Mouse (Mus musculus) liver, embryonic 15.5 days (tissue): ENCODE data around the gene Rnf11. TPM values are rescaled to one million over a fixed set of nuclear protein-coding genes. Genes with fewer than 3 reads are reported as not detected.

ENCODE experiments used
- ATAC-seq: fragments of 200-750 bp; cut with Nextera tagmentation; 2 replicates; pipeline ENCODE4 v1.8.0; 2017; ENCODE audit warnings: moderate number of reproducible peaks, mild to moderate bottlenecking, moderate library complexity; ENCODE audit not compliant: insufficient read depth
- H3K27ac ChIP-seq: fragments of 300-500 bp; sonication (generic); replicated peaks from 2 replicates; pipeline ENCODE4 v1.5.1; 2015; ENCODE audit warnings: mild to moderate bottlenecking, inconsistent platforms
- H3K27me3 ChIP-seq: fragments of 300-500 bp; sonication (generic); 2 replicates; pipeline ENCODE4 v1.6.1; 2015; ENCODE audit warnings: mild to moderate bottlenecking, inconsistent platforms
- H3K36me3 ChIP-seq: fragments of 300-500 bp; sonication (generic); replicated peaks from 2 replicates; pipeline ENCODE4 v1.6.1; 2015; ENCODE audit warnings: moderate library complexity, mild to moderate bottlenecking, inconsistent platforms
- H3K4me1 ChIP-seq: fragments of 300-500 bp; sonication (generic); replicated peaks from 2 replicates; pipeline ENCODE4 v1.6.1; 2015; ENCODE audit warnings: inconsistent platforms
- H3K4me2 ChIP-seq: fragments of 300-500 bp; sonication (generic); 2 replicates; pipeline ENCODE4 v1.6.1; 2015; ENCODE audit warnings: moderate library complexity, mild to moderate bottlenecking, inconsistent platforms
- H3K4me3 ChIP-seq: fragments of 300-500 bp; sonication (generic); replicated peaks from 2 replicates; pipeline ENCODE4 v1.5.1; 2015; ENCODE audit warnings: mild to moderate bottlenecking, inconsistent platforms
- H3K9ac ChIP-seq: fragments of 300-500 bp; sonication (generic); 2 replicates; pipeline ENCODE4 v1.6.1; 2015; ENCODE audit warnings: moderate library complexity, mild to moderate bottlenecking, inconsistent platforms
- H3K9me3 ChIP-seq: fragments of 300-500 bp; sonication (generic); replicated peaks from 2 replicates; pipeline ENCODE4 v1.6.1; 2016; ENCODE audit warnings: inconsistent platforms
- WGBS: fragments of 180-500 bp; shearing (Covaris S2); methylation state at CpG from one replicate; pipeline ENCODE4 v1.1.7; 2015; ENCODE audit warnings: mixed read lengths; ENCODE audit not compliant: insufficient replicate concordance; 5-methylcytosine and 5-hydroxymethylcytosine counted together
- polyA plus RNA-seq: library from polyadenylated mRNA; unstranded; fragments of >200 nt; fragmentation: Nextera tagmentation; extraction: Ambion mirVana; gene quantifications from 2 replicates; pipeline ENCODE4 v1.2.1, GENCODE M21; 2015

Rnf11 gene
- polyA plus RNA-seq, 1 experiment from 2014 or later = 34.1 TPM

GRCm38 (mm10) chr4:109475577-109476553 lies 8.7 kb downstream of the Rnf11 start:
- Histone ChIP-seq H3K9me3 (no peaks in the 10 kb centered on the region), H3K9ac (peak overlapping the region; percentile 100), H3K4me2 (peak overlapping the region; percentile 90), H3K27ac (peak overlapping the region; percentile 96), H3K4me1 (peaks cover 39% of the 10 kb centered on the region), H3K27me3 (peaks cover 12% of the 10 kb centered on the region), H3K36me3 (peaks cover 19% of the 10 kb centered on the region), H3K4me3 (peak overlapping the region; percentile 95)
- under 1% methylated on average over 59 of the region's 68 CpGs for WGBS
- peak; percentile 81 for ATAC-seq

GRCm38 (mm10) chr4:109475078-109475477 lies 9.4 kb downstream of the Rnf11 start:
- H3K27ac ChIP-seq = peak overlapping the region; percentile 96
- 53% methylated on average over 2 of the region's 2 CpGs for WGBS
- no peak for ATAC-seq
- peaks cover 19% of the 10 kb centered on the region for H3K36me3 ChIP-seq
- H3K27me3 ChIP-seq = peaks cover 11% of the 10 kb centered on the region
- peak overlapping the region; percentile 100 for H3K9ac ChIP-seq
- peak overlapping the region; percentile 90 for H3K4me2 ChIP-seq
- H3K4me3 ChIP-seq = peak overlapping the region; percentile 95
- H3K9me3 ChIP-seq = no peaks in the 10 kb centered on the region
- H3K4me1 ChIP-seq = peaks cover 46% of the 10 kb centered on the region

GRCm38 (mm10) chr4:109472566-109472965 lies 12.0 kb downstream of the Rnf11 start:
- 0 out of 2 replicates have a peak overlapping the region, but pooled peaks have one; percentile 14 for H3K27ac ChIP-seq
- H3K4me1 ChIP-seq = peaks cover 65% of the 10 kb centered on the region
- H3K4me2 ChIP-seq = peak overlapping the region; percentile 26; the same call in 1 of the 2 replicates
- no peak overlapping the region for H3K9ac ChIP-seq
- whole genome bisulfite sequencing = 77% methylated on average over 3 of the region's 3 CpGs
- H3K36me3 ChIP-seq = peaks cover 19% of the 10 kb centered on the region
- H3K27me3 ChIP-seq = peaks cover 2% of the 10 kb centered on the region; the same call in 1 of the 2 replicates
- no peaks in the 10 kb centered on the region for H3K9me3 ChIP-seq
- peak overlapping the region; percentile 4; the same call in 1 of the 2 replicates for H3K4me3 ChIP-seq
- ATAC-seq = no peak

GRCm38 (mm10) chr4:109471606-109472005 lies 12.9 kb downstream of the Rnf11 start:
- peaks cover 19% of the 10 kb centered on the region for H3K36me3 ChIP-seq
- H3K27me3 ChIP-seq = no peaks in the 10 kb centered on the region
- no peak for ATAC-seq
- H3K9me3 ChIP-seq = no peaks in the 10 kb centered on the region
- H3K27ac ChIP-seq = no peak overlapping the region
- H3K4me3 ChIP-seq = no peak overlapping the region
- H3K9ac ChIP-seq = no peak overlapping the region
- H3K4me1 ChIP-seq = peaks cover 63% of the 10 kb centered on the region
- H3K4me2 ChIP-seq = 0 out of 2 replicates have a peak overlapping the region, but pooled peaks have one; percentile 13

GRCm38 (mm10) chr4:109467687-109468086 lies 16.8 kb downstream of the Rnf11 start:
- Histone ChIP-seq H3K27me3 (no peaks in the 10 kb centered on the region), H3K27ac (peak overlapping the region; percentile 56; the same call in 1 of the 2 replicates), H3K4me3 (no peak overlapping the region), H3K9me3 (no peaks in the 10 kb centered on the region), H3K4me1 (peaks cover 74% of the 10 kb centered on the region), H3K9ac (no peak overlapping the region), H3K36me3 (peaks cover 17% of the 10 kb centered on the region), H3K4me2 (peak overlapping the region; percentile 3; the same call in 1 of the 2 replicates)
- ATAC-seq = peak; percentile 80

GRCm38 (mm10) chr4:109463892-109464291 lies 20.6 kb downstream of the Rnf11 start:
- peaks cover 55% of the 10 kb centered on the region for H3K4me1 ChIP-seq

GRCm38 (mm10) chr4:109460421-109461179 lies 23.9 kb downstream of the Rnf11 start:
- WGBS = 68% methylated on average over 3 of the region's 3 CpGs
- no peak overlapping the region for H3K4me2 ChIP-seq
- no peak for ATAC-seq
- no peak overlapping the region for H3K9ac ChIP-seq
- no peak overlapping the region for H3K27ac ChIP-seq
- H3K4me3 ChIP-seq = no peak overlapping the region
- peaks cover 15% of the 10 kb centered on the region for H3K36me3 ChIP-seq
- H3K27me3 ChIP-seq = no peaks in the 10 kb centered on the region
- no peaks in the 10 kb centered on the region for H3K9me3 ChIP-seq
- H3K4me1 ChIP-seq = peaks cover 35% of the 10 kb centered on the region

More at GRCm38 (mm10) chr4:109463892-109464291, 20.6 kb downstream of the Rnf11 start:
- Histone ChIP-seq H3K4me2 (no peak overlapping the region), H3K36me3 (0 out of 2 replicates have a peak, but pooled peaks cover 5% of the 10 kb centered on the region), H3K27ac (no peak overlapping the region; the same call in 1 of the 2 replicates), H3K27me3 (no peaks in the 10 kb centered on the region), H3K9ac (no peak overlapping the region), H3K9me3 (no peaks in the 10 kb centered on the region), H3K4me3 (no peak overlapping the region)
- ATAC-seq = no peak

GRCm38 (mm10) chr4:109456821-109457220 lies 27.7 kb downstream of the Rnf11 start:
- Histone ChIP-seq H3K4me2 (no peak overlapping the region), H3K27ac (no peak overlapping the region), H3K36me3 (peaks cover 34% of the 10 kb centered on the region), H3K27me3 (no peaks in the 10 kb centered on the region), H3K9ac (no peak overlapping the region), H3K9me3 (no peaks in the 10 kb centered on the region), H3K4me3 (no peak overlapping the region), H3K4me1 (peaks cover 15% of the 10 kb centered on the region; the same call in 1 of the 2 replicates)
- no peak for ATAC-seq
- 80% methylated on average over 6 of the region's 6 CpGs for WGBS

GRCm38 (mm10) chr4:109448531-109448930 lies 36.0 kb downstream of the Rnf11 start:
- no peak overlapping the region for H3K4me2 ChIP-seq
- WGBS = 84% methylated on average over 2 of the region's 2 CpGs
- H3K36me3 ChIP-seq = peaks cover 65% of the 10 kb centered on the region
- H3K27me3 ChIP-seq = no peaks in the 10 kb centered on the region
- no peaks in the 10 kb centered on the region for H3K9me3 ChIP-seq
- no peak overlapping the region for H3K27ac ChIP-seq
- no peak overlapping the region for H3K9ac ChIP-seq
- H3K4me3 ChIP-seq = no peak overlapping the region
- ATAC-seq = no peak
- peaks cover 39% of the 10 kb centered on the region for H3K4me1 ChIP-seq

- WGBS = 34% methylated on average over 1 of the region's 1 CpGs
- peak overlapping the region; percentile 69 for H3K4me2 ChIP-seq
- H3K4me1 ChIP-seq = peaks cover 65% of the 10 kb centered on the region
- no peaks in the 10 kb centered on the region for H3K9me3 ChIP-seq
- H3K27ac ChIP-seq = peak overlapping the region; percentile 98
- ATAC-seq = peak; percentile 47
- H3K9ac ChIP-seq = peak overlapping the region; percentile 56; the same call in 1 of the 2 replicates
- no peaks in the 10 kb centered on the region for H3K27me3 ChIP-seq
- peaks cover 71% of the 10 kb centered on the region for H3K36me3 ChIP-seq
- H3K4me3 ChIP-seq = no peak overlapping the region
Measured at GRCm38 (mm10) chr4:109445956-109446355, 38.6 kb downstream of the Rnf11 start.

GRCm38 (mm10) chr4:109445397-109445796 lies 39.1 kb downstream of the Rnf11 start:
- Histone ChIP-seq H3K9me3 (no peaks in the 10 kb centered on the region), H3K27me3 (no peaks in the 10 kb centered on the region), H3K9ac (peak overlapping the region; percentile 56), H3K27ac (peak overlapping the region; percentile 98), H3K4me2 (peak overlapping the region; percentile 69), H3K4me1 (peaks cover 70% of the 10 kb centered on the region), H3K4me3 (peak overlapping the region; percentile 17; the same call in 1 of the 2 replicates), H3K36me3 (peaks cover 66% of the 10 kb centered on the region)
- ATAC-seq = peak; percentile 99
- WGBS = 19% methylated on average over 2 of the region's 2 CpGs
